Mouse (Mus musculus) urinary bladder, postnatal 36 days (tissue): ENCODE measurements around the gene Uqcc3.
A peak's percentile ranks its signal among the peaks of the same experiment; 100 is the strongest.
"Not testable (repeated sequence)": the region's sequence is repeated elsewhere in the genome, so short reads cannot be mapped to it uniquely, and the experiment has no call there.

Source experiments
- DNase-seq, 2 experiments: peaks; one replicate each; pipeline ENCODE4 v3.0.0; 2022; ENCODE audit warnings: low spot score in 2 of 2, mixed read lengths in 1 of 2

The Uqcc3 gene

GRCm38 (mm10) chr19:8895397-8895960 lies 14.8 kb upstream of the Uqcc3 start:
- DNase-seq: no peak

DNA sequence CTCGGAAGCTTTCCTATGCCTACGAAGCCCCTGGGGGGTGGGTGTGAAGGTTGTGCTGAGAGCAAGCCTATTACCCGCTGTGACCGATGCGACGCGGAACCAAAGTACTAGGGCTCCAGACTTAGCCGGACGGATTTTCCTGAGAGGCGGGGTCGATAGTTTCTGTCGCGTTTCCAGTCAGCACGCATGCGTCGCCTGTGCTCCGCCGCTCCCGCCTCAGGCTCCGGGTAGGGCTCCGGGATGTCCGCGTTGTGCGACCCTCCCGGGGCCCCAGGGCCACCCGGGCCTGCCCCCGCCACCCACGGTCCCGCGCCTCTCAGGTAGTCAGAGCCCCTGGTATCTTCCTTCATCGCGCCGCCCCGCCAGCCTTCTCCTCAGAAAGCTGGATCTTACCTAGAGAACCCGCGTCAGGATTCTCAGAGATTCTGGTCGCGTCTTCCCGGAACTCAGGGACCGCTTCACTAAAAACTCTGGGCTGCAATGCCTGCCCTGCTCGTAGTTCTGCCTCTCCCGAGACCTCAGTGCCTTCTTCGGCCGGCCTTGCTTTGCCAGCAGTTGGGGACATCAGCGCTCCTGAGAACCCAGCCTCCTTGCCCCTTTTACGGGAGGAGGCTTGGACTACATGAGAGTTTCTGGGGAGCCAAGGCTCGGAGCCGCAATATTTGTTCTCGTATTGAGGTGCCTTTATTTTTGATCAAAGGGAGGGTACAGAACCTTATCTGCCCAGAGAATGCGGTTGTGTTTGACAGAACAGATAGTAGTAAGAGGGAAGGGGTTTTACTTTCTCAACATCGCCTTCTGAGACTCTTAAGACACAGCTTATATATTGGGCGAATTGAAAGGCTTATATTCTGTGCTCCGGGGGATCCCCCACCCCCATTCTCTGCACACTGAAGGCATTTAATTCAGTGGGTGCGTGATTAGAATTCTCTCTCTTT lies 12.4 kb upstream of the Uqcc3 start, which contains the start of gene Ints5:
TSS of gene Ints5 (plus strand) at position 177 of the 938 bp plus-strand sequence.
- peak; percentile 75 to 85 for DNase-seq

DNA sequence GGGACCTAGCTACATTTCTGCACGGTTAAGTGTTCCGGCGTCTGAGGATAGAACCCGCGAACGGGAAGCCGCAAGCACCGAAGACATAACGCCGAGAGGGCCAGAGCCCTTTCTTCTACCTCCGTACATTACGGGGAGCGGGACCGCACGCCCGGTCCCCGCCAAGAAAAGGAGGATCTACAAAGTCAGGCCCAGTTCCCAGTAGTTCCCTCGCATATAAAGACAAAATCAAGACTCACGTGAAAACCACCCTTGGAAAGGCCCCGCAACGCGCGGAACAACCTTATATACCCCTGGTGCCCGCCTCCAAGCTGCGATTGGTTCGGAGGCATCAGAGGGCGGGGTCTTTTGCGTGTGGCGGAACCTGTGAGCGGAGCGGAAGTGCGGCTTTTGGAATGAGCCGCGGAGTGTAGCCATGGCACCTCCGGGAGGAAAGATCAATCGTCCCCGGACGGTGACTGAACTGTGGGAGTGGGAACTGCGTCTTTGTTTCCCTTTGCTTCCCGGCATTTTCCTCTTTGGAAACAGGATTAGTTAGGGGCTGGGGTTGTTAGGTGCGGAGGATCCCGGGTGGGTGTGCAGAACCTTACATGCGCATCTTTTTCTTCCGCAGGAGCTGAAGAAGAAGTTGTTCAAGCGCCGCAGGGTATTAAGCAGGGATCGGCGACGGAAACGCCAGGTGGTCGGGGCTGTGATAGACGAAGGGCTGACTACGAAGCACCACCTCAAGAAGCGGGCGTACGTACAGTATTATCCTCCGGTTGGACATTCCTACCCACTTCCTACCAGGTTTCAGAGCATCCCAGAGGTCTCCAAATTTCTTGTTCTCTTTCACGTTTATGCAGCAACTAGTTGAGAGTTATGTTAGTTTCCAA lies 8.0 kb upstream of the Uqcc3 start, which contains the start of the genes 1810009A15Rik and Gm49416:
TSS of gene 1810009A15Rik (plus strand) at position 343 of the 875 bp plus-strand sequence.
TSS of gene Gm49416 (plus strand) at position 416 of the 875 bp plus-strand sequence.
- peak; percentile 86 to 95 for DNase-seq

DNA sequence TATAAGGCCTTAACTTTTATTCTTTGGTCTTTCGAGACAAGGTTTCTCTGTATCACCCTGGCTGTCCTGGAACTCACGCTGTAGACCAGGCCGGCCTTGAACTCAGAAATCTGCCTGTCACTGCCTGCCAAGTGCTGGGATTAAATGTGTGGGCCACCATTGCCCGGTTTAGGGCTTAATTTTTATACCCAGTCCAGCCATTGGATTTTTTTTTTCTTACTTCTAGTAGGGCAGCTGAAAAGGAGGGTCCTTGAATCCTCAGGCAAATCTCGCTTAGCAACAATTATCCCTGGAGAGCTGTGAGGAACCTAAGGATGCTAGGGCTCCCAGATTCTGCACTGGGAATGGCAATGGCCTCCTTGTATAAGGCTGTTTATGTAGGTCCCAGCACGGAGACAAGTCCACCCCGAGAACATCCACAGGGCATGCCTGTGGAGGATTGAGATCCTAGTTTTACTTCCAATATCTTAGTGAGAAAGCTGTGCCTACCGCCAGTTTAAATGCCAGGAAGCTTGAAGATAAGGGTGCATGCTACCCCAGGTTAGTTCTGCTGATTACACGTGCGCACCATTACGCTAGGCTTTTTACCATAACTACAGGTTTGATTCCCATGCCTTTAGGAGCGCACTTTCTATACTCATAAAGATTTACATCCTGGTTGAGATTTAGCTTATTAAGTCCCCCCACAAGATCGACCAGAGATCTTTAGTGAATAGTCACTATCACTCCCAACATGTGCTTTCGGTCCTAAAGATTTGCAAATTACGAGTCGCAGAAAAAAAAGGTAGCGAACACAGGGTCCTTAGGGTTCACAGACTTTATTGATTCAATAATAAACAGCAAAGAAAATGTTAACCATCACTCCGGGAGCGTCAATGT lies 7.1 kb upstream of the Uqcc3 start:
- DNase-seq: no peak

DNA sequence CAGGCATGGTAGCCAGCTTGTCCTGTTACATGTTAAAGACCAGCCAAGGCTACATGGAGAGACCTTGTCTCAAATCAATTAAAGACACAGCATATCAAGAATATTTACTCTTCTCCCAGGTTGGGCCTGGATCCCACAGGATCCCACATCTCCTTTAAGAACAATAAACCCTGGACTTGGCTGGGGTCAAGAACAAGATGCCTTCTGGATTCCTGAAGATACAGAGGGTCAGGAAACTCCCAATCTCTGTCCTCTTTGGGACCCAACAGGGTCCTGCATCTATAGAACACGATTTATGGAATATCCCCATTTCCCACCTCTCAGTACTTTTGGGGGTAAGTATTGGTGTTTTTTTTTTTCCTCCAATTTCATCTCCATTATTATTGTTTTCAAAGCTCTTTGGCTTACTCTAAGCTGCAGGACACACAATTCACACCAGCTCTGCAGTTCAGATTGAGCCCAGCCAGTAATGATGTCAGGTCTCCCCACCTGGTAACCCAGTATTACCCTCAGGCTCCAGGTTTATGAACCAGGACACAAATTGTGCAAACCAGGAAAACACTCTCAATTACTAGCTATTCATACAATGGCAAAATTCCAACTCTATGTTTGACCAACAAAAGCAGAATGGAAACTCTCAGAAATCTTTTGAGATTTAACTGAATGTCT lies 6.3 kb upstream of the Uqcc3 start:
- DNase-seq: no peak

GRCm38 (mm10) chr19:8883616-8884015 lies 2.9 kb upstream of the Uqcc3 start, which contains the start of the genes Lbhd1 and Gm49403:
Lbhd1 (plus strand) TSS chr19:8883732.
Gm49403 (plus strand) TSS chr19:8883930.
- DNase-seq: no peak

DNA sequence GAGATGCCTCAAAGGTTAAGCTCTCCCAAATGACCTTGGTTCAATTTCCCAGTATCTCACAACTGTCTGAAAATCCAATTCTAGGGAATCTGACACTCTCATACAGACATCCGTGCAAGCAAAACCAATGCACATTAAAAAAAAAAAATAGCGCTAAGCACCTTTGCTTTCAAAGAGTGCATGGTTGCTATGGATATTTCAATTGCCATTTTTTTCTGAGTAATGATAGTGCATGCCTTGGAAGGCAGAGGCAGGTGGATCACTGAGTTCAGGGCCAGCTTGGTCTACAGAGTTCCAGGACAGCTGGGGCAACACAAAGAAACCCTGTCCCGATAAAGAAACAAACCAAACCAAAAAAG lies 290 bp upstream of the Uqcc3 start:
- no peak for DNase-seq

DNA sequence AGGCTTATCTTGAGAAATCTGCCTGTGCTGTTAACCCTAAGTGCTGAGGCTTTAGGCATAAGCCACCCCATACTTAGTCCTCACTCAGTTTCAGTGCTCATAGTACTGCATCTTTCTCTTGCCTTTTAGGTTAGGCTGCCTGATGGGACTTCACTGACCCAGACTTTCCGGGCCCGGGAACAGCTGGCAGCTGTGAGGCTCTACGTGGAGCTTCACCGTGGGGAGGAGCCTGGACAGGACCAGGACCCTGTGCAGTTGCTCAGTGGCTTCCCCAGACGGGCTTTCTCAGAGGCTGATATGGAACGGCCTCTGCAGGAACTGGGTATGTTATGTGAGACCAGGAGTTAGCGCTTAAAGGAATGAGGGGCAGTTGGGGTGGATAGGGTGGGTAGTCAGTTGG lies 5.7 kb downstream of the Uqcc3 start:
- no peak for DNase-seq

GRCm38 (mm10) chr19:8872266-8872840 lies 8.4 kb downstream of the Uqcc3 start:
- peak in 1 of 2 experiments; percentile 13 for DNase-seq

- DNase-seq: peak; percentile 96 to 98
These were observed 9.2 kb downstream of the Uqcc3 start, which contains the start of gene Ubxn1 for GRCm38 (mm10) chr19:8871267-8872186. Ubxn1 (plus strand) TSS chr19:8871496.

DNA sequence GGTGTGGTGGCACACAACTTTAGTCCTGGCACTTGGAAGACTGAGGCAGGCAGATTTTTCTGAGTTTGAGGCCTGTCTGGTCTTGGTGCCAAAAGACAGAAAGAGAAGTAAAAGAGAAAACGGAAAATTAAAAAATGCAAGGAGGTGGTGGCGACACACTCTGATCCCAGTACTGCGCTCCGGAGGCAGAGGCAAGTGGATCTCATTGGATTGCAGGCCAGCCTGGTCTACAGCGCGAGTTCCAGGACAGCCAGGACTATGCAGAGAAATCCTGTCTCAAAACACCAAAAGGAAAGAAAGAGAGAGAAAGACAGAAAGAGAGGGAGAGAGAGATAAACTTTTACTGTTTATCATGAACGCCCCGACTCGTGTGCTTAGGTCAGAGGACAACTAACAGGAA lies 9.9 kb downstream of the Uqcc3 start:
- no peak for DNase-seq

DNA sequence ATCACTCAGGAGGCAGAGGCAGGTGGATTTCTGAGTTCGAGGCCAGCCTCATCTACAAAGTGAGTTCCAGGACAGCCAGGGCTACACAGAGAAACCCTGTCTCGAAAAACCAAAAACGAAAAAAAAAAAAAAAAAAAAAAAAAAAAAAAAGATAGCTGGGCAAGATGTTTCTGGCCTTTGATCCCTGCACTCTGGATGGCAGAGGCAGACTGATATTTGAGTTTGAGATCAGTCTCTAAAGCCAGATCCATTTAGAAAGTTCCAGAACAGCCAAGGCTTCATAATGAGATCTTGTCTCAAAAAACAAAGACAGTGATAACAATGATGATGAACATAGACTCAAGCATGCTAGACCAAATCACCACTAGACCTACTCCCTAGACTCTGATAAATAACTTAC lies 10.3 kb downstream of the Uqcc3 start:
- DNase-seq: not testable (repeated sequence)

- DNase-seq: no peak
These were observed 16.5 kb downstream of the Uqcc3 start for GRCm38 (mm10) chr19:8864265-8864664.

- no peak for DNase-seq
These were observed 21.7 kb downstream of the Uqcc3 start for GRCm38 (mm10) chr19:8859018-8859417.

- peak in 1 of 2 experiments; percentile 42 for DNase-seq
These were observed 23.0 kb downstream of the Uqcc3 start for GRCm38 (mm10) chr19:8857689-8858088.

DNA sequence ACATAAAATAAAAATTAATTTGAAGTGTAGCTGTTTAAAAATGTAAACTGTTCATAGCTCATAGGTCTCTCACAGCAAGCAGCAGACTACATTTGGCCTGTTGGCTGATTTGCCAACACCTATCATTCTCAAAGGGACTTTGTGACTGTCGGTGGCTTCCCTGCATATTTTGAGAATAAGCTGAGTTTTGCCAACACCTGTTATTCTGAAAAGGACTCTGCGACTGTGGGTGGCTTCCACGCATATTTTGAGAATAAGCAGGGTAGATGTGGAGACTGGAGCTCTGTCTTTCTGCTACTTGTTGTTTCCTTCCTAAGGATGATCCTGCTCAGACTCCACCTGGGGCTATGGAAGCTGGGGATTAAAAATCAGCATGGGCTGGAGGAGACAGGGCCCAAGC lies 27.6 kb downstream of the Uqcc3 start:
- DNase-seq: no peak

- DNase-seq: peak in 1 of 2 experiments; percentile 39
These were observed 28.3 kb downstream of the Uqcc3 start for GRCm38 (mm10) chr19:8852236-8852928.

DNA sequence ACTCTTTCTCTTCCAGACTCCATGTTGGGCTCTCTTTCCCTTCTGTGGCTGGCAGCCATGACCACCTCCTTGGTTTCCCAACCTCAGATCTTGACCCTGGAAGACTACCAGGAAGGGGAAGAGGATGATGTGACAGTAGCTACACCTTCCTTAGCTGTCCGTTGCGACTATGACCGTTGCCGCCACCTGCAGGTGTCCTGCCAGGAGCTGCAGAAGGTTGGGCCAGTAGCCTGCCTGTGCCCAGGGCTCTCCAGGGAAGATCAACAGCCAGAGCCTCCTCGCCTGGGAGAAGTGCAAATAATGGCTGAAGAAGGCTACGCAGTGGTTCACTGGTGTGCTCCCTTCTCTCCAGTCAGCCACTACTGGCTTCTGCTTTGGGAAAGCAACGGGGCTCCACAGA lies 29.1 kb downstream of the Uqcc3 start:
- no peak for DNase-seq
